18 mouse cellular contexts compared by ENCODE assay signal in genomic region chr10:59570360-59570759, GRCm38 (mm10). TPM values are rescaled to one million over a fixed set of nuclear protein-coding genes. Genes with fewer than 3 reads are reported as not detected.
DNase-seq lines count a peak whose midpoint lies in the region; ATAC-seq lines count a peak whose summit lies in the region.
"Had no signal": no experiment of that assay in that cellular context is flagged by ENCODE, and none has a peak within 500 bp of the region (broad histone marks: within the 10 kb centered on the region; RNA-seq: fewer than 3 reads in every experiment).

No protein-coding gene starts in this region.

- no peaks in the 10 kb centered on the region for H3K27me3 ChIP-seq in heart, embryonic 15.5 days
- no peaks in the 10 kb centered on the region for H3K27me3 ChIP-seq in neural tube, embryonic 15.5 days (replicated peaks)
- H3K27me3 ChIP-seq in limb, embryonic 13.5 days: no peaks in the 10 kb centered on the region
- no peaks in the 10 kb centered on the region for H3K27me3 ChIP-seq in hindbrain, embryonic 11.5 days (ENCODE audit: control insufficient read depth, insufficient read depth, low read length)
- no peaks in the 10 kb centered on the region for H3K27me3 ChIP-seq in midbrain, embryonic 15.5 days (replicated peaks)
- H3K27me3 ChIP-seq: hindbrain, embryonic 13.5 days; Patski had no signal

- DNase-seq in heart, postnatal 4 days: no peak
- DNase-seq in neural tube, embryonic 10.5 days (ENCODE audit: extremely low spot score, low spot score): no peak
- no peak for DNase-seq in hindbrain, embryonic 11.5 days (ENCODE audit: low spot score)
- DNase-seq in frontal cortex, adult 2 months (ENCODE audit: extremely low spot score in 1 of 2, low spot score in 1 of 2): no peak
- DNase-seq: cerebellum, adult 2 months; kidney, adult 2 months; thymus, adult 18-20 months had no signal

- WGBS in heart, embryonic 15.5 days: 79% methylated on average over 6 of the region's 6 CpGs
- 72% methylated on average over 6 of the region's 6 CpGs for WGBS in neural tube, embryonic 15.5 days
- 62% methylated on average over 6 of the region's 6 CpGs for WGBS in limb, embryonic 13.5 days
- 90% methylated on average over 5 of the region's 6 CpGs for WGBS in hindbrain, embryonic 11.5 days
- WGBS in midbrain, embryonic 15.5 days: 89% methylated on average over 6 of the region's 6 CpGs

- H3K9ac ChIP-seq in heart, embryonic 15.5 days: no peak overlapping the region
- no peak overlapping the region for H3K9ac ChIP-seq in neural tube, embryonic 15.5 days (replicated peaks)
- no peak overlapping the region for H3K9ac ChIP-seq in limb, embryonic 13.5 days
- H3K9ac ChIP-seq in hindbrain, embryonic 11.5 days (ENCODE audit: low read depth, low read length): no peak overlapping the region
- H3K9ac ChIP-seq in midbrain, embryonic 15.5 days: no peak overlapping the region
- H3K9ac ChIP-seq: hindbrain, embryonic 13.5 days; liver, embryonic 14.5 days had no signal

- H3K27ac ChIP-seq in heart, embryonic 15.5 days: peak overlapping the region; percentile 61
- H3K27ac ChIP-seq in neural tube, embryonic 15.5 days (replicated peaks): 0 out of 2 replicates have a peak overlapping the region, but pooled peaks have one; percentile 18
- 0 out of 2 replicates have a peak overlapping the region, but pooled peaks have one; percentile 52 for H3K27ac ChIP-seq in limb, embryonic 13.5 days
- no peak overlapping the region for H3K27ac ChIP-seq in hindbrain, embryonic 11.5 days (ENCODE audit: low read depth, low read length)
- H3K27ac ChIP-seq in midbrain, embryonic 15.5 days: no peak overlapping the region
- H3K27ac ChIP-seq: hindbrain, embryonic 13.5 days; left cerebral cortex, adult 2 months; liver, embryonic 14.5 days had no signal

- ATAC-seq in heart, embryonic 15.5 days (replicated peaks; ENCODE audit: insufficient number of reproducible peaks, insufficient read depth, low FRiP score, low read depth): no peak
- ATAC-seq in neural tube, embryonic 15.5 days (ENCODE audit: low FRiP score): no peak
- no peak for ATAC-seq in limb, embryonic 13.5 days (ENCODE audit: low FRiP score, low read depth)
- no peak for ATAC-seq in hindbrain, embryonic 11.5 days (ENCODE audit: low FRiP score)
- ATAC-seq in midbrain, embryonic 15.5 days (replicated peaks): no peak
- ATAC-seq: Patski had no signal

- H3K36me3 ChIP-seq in heart, embryonic 15.5 days: 0 out of 2 replicates have a peak, but pooled peaks cover 4% of the 10 kb centered on the region
- H3K36me3 ChIP-seq in neural tube, embryonic 15.5 days: no peaks in the 10 kb centered on the region
- no peaks in the 10 kb centered on the region; the same call in 1 of the 2 replicates for H3K36me3 ChIP-seq in limb, embryonic 13.5 days
- H3K36me3 ChIP-seq in hindbrain, embryonic 11.5 days (ENCODE audit: control insufficient read depth, insufficient read depth, low read length): no peaks in the 10 kb centered on the region
- no peaks in the 10 kb centered on the region for H3K36me3 ChIP-seq in midbrain, embryonic 15.5 days (replicated peaks)
- H3K36me3 ChIP-seq: hindbrain, embryonic 13.5 days had no signal

- no peak overlapping the region for H3K4me2 ChIP-seq in heart, embryonic 15.5 days
- H3K4me2 ChIP-seq in neural tube, embryonic 15.5 days: no peak overlapping the region
- no peak overlapping the region for H3K4me2 ChIP-seq in limb, embryonic 13.5 days (replicated peaks)
- no peak overlapping the region for H3K4me2 ChIP-seq in hindbrain, embryonic 11.5 days (replicated peaks; ENCODE audit: low read depth, low read length)
- H3K4me2 ChIP-seq in midbrain, embryonic 15.5 days: no peak overlapping the region
- H3K4me2 ChIP-seq: hindbrain, embryonic 13.5 days had no signal

- H3K4me1 ChIP-seq in heart, embryonic 15.5 days (replicated peaks): peaks cover 9% of the 10 kb centered on the region
- peaks cover 7% of the 10 kb centered on the region; the same call in 1 of the 2 replicates for H3K4me1 ChIP-seq in neural tube, embryonic 15.5 days
- peaks cover 60% of the 10 kb centered on the region for H3K4me1 ChIP-seq in limb, embryonic 13.5 days
- H3K4me1 ChIP-seq in hindbrain, embryonic 11.5 days (replicated peaks; ENCODE audit: control insufficient read depth, insufficient read depth, low read length): 0 out of 2 replicates have a peak, but pooled peaks cover 2% of the 10 kb centered on the region
- H3K4me1 ChIP-seq in midbrain, embryonic 15.5 days: no peaks in the 10 kb centered on the region

- H3K4me3 ChIP-seq in heart, embryonic 15.5 days: no peak overlapping the region
- H3K4me3 ChIP-seq in neural tube, embryonic 15.5 days (replicated peaks): no peak overlapping the region
- H3K4me3 ChIP-seq in limb, embryonic 13.5 days: no peak overlapping the region
- no peak overlapping the region for H3K4me3 ChIP-seq in hindbrain, embryonic 11.5 days (ENCODE audit: low read depth, low read length)
- H3K4me3 ChIP-seq in midbrain, embryonic 15.5 days: no peak overlapping the region
- H3K4me3 ChIP-seq: hindbrain, embryonic 13.5 days; left cerebral cortex, adult 2 months had no signal

- 0 out of 2 replicates have a peak, but pooled peaks cover 3% of the 10 kb centered on the region for H3K9me3 ChIP-seq in heart, embryonic 15.5 days (replicated peaks)
- H3K9me3 ChIP-seq in neural tube, embryonic 15.5 days (replicated peaks): no peaks in the 10 kb centered on the region
- peaks cover 10% of the 10 kb centered on the region for H3K9me3 ChIP-seq in limb, embryonic 13.5 days
- H3K9me3 ChIP-seq in hindbrain, embryonic 11.5 days (ENCODE audit: control insufficient read depth, low read length): no peaks in the 10 kb centered on the region
- H3K9me3 ChIP-seq in midbrain, embryonic 15.5 days: no peaks in the 10 kb centered on the region

RNA-seq across cellular contexts. Expression of gene Gm10322, which starts 45.5 kb away (rescaled TPM):
- polyA plus RNA-seq in heart, embryonic 15.5 days (2015; fragmentation: Nextera tagmentation; extraction: Ambion mirVana): not detected in 2 replicates
- total RNA-seq in heart, postnatal 4 days (2021): not detected
- polyA plus RNA-seq in neural tube, embryonic 15.5 days (2015; fragmentation: Nextera tagmentation; extraction: Ambion mirVana): not detected in 2 replicates
- polyA plus RNA-seq in limb, embryonic 13.5 days (2015; fragmentation: Nextera tagmentation; extraction: Ambion mirVana): not detected in 2 replicates
- polyA plus RNA-seq in hindbrain, embryonic 11.5 days (2014; fragmentation: Nextera tagmentation; extraction: Ambion mirVana): not detected in 2 replicates
- not detected in 2 replicates for polyA plus RNA-seq in frontal cortex, adult 2 months (2012; rRNA removed)
- not detected in 2 replicates for polyA plus RNA-seq in midbrain, embryonic 15.5 days (2015; fragmentation: Nextera tagmentation; extraction: Ambion mirVana)
- total RNA-seq: gastrocnemius, postnatal 4 days; layer of hippocampus, adult 18-20 months; left cerebral cortex, adult 2 months had no signal
- polyA plus RNA-seq: brain, embryonic 14.5 days; cerebellum, adult 2 months; kidney, adult 2 months; liver, embryonic 14.5 days; Patski had no signal

RNA-seq across cellular contexts. Expression of gene Mcu, which starts 46.1 kb away (rescaled TPM):
- 22.0 and 24.2 TPM in 2 replicates for polyA plus RNA-seq in heart, embryonic 15.5 days (2015; fragmentation: Nextera tagmentation; extraction: Ambion mirVana)
- total RNA-seq in heart, postnatal 4 days (2021): 10 to 100 TPM; 27.9 to 32.6 TPM
- polyA plus RNA-seq in neural tube, embryonic 15.5 days (2015; fragmentation: Nextera tagmentation; extraction: Ambion mirVana): 49.2 and 51.7 TPM in 2 replicates
- polyA plus RNA-seq in limb, embryonic 13.5 days (2015; fragmentation: Nextera tagmentation; extraction: Ambion mirVana): 62.3 and 65.3 TPM in 2 replicates
- polyA plus RNA-seq in hindbrain, embryonic 11.5 days (2014; fragmentation: Nextera tagmentation; extraction: Ambion mirVana): 21.8 and 24.7 TPM in 2 replicates
- 28.5 and 30.0 TPM in 2 replicates for polyA plus RNA-seq in frontal cortex, adult 2 months (2012; rRNA removed)
- polyA plus RNA-seq in midbrain, embryonic 15.5 days (2015; fragmentation: Nextera tagmentation; extraction: Ambion mirVana): 25.9 and 29.8 TPM in 2 replicates

Comparison
In these comparisons a context has a peak if more than half of its experiments do, and no peak if none do; other contexts are left out.
1. H3K27ac ChIP-seq: peak in heart, embryonic 15.5 days (single experiment), neural tube, embryonic 15.5 days (single experiment) and limb, embryonic 13.5 days (single experiment); none in hindbrain, embryonic 11.5 days (single experiment) and midbrain, embryonic 15.5 days (single experiment).